Mouse (Mus musculus) embryonic facial prominence, embryonic 15.5 days (tissue): ENCODE results near the gene Olfr979. TPM values are rescaled to one million over a fixed set of nuclear protein-coding genes. Genes with fewer than 3 reads are reported as not detected.
"Not testable (repeated sequence)": the region's sequence is repeated elsewhere in the genome, so short reads cannot be mapped to it uniquely, and the experiment has no call there.

Experiments
- ATAC-seq: fragments of 200-750 bp; cut with Nextera tagmentation; 2 replicates; pipeline ENCODE4 v1.8.0; 2017; ENCODE audit warnings: low read depth, moderate TSS enrichment; ENCODE audit not compliant: insufficient number of reproducible peaks, low FRiP score, low TSS enrichment
- H3K27ac ChIP-seq: fragments of 300-500 bp; sonication (generic); replicated peaks from 2 replicates; pipeline ENCODE4 v1.5.1; 2015; ENCODE audit warnings: mild to moderate bottlenecking, inconsistent platforms
- H3K27me3 ChIP-seq: fragments of 300-500 bp; sonication (generic); 2 replicates; pipeline ENCODE4 v1.6.1; 2015; ENCODE audit warnings: inconsistent platforms
- H3K36me3 ChIP-seq: fragments of 300-500 bp; sonication (generic); 2 replicates; pipeline ENCODE4 v1.6.1; 2015; ENCODE audit warnings: mild to moderate bottlenecking, inconsistent platforms
- H3K4me1 ChIP-seq: fragments of 300-500 bp; sonication (generic); 2 replicates; pipeline ENCODE4 v1.6.1; 2015; ENCODE audit warnings: inconsistent platforms
- H3K4me2 ChIP-seq: fragments of 300-500 bp; sonication (generic); replicated peaks from 2 replicates; pipeline ENCODE4 v1.6.1; 2015; ENCODE audit warnings: mild to moderate bottlenecking, inconsistent platforms
- H3K4me3 ChIP-seq: fragments of 300-500 bp; sonication (generic); replicated peaks from 2 replicates; pipeline ENCODE4 v1.5.1; 2015; ENCODE audit warnings: mild to moderate bottlenecking, inconsistent platforms
- H3K9ac ChIP-seq: fragments of 300-500 bp; sonication (generic); 2 replicates; pipeline ENCODE4 v1.6.1; 2015; ENCODE audit warnings: inconsistent platforms
- H3K9me3 ChIP-seq: fragments of 300-500 bp; sonication (generic); replicated peaks from 2 replicates; pipeline ENCODE4 v1.6.1; 2016; ENCODE audit warnings: inconsistent platforms
- WGBS: fragments of 180-500 bp; shearing (Covaris S2); methylation state at CpG from one replicate; pipeline ENCODE4 v1.1.7; 2015; 5-methylcytosine and 5-hydroxymethylcytosine counted together
- polyA plus RNA-seq: library from polyadenylated mRNA; unstranded; fragments of >200 nt; fragmentation: Nextera tagmentation; extraction: Ambion mirVana; gene quantifications from 2 replicates; pipeline ENCODE4 v1.2.1, GENCODE M21; 2015

Gene Olfr979
- polyA plus RNA-seq = 0.11 TPM in 1 of 2 replicates, not detected in the other

DNA sequence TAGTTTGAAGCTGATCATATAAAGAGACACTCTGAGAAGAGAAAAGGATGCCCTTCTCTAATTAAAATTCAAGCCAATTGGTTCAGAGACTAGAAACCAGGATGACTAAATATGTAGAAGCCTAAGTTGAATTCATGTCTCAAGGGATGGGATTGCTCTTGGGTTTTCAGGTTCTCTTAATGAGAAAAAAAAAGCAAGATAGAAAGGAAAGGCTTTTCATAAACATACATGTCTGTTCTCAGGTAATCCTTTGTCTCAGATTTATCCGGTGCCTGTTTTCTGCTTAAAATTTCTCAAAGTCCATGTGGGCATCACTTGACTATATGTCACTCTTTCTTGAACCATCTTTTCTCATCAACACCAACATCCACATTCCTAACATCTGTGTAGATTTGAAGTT is at the start of gene Olfr979:
TSS of gene Olfr979 (minus strand) at position 101 of the 400 bp plus-strand sequence.
- Histone ChIP-seq H3K4me2 (no peak within 1 kb of the TSS), H3K36me3 (no peaks in the 10 kb centered on the region), H3K27ac (no peak within 1 kb of the TSS), H3K4me3 (no peak within 1 kb of the TSS), H3K9ac (no peak within 1 kb of the TSS), H3K4me1 (no peaks in the 10 kb centered on the region), H3K27me3 (no peaks in the 10 kb centered on the region), H3K9me3 (no peaks in the 10 kb centered on the region)
- no peak for ATAC-seq
- WGBS = 90% methylated on average over 1 of the region's 1 CpGs

DNA sequence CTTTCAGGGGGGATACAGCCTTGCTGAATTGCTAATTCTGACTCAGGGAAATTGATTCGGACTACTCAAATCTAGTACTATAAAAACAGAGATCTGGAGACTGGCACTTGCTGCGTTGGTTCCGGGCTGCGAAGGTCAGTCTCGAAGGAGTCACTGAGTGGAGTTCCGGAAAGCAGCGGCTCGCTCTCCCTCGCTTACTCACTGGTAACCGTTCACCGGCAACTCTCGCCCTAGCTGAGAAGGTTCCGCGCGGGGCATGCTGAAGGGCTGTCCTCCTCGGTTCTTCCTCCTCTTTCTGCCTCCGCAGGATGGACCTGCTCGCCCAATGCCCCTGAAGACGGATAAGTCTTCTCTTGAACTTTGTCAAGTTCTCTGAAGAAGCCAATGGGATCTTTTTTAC is 46.9 kb upstream of the Olfr979 start:
- no peaks in the 10 kb centered on the region for H3K27me3 ChIP-seq
- no peaks in the 10 kb centered on the region for H3K36me3 ChIP-seq
- H3K27ac ChIP-seq = no peak overlapping the region
- H3K4me2 ChIP-seq = no peak overlapping the region
- no peak for ATAC-seq
- no peaks in the 10 kb centered on the region for H3K9me3 ChIP-seq
- H3K9ac ChIP-seq = no peak overlapping the region
- H3K4me1 ChIP-seq = no peaks in the 10 kb centered on the region
- 93% methylated on average over 19 of the region's 19 CpGs for WGBS
- no peak overlapping the region for H3K4me3 ChIP-seq

GRCm38 (mm10) chr9:40021164-40021563 is 17.9 kb upstream of the Olfr979 start, which contains the start of gene Olfr981:
Gene Olfr981 (plus strand): TSS chr9:40021464.
- no peak within 1 kb of the TSS for H3K27ac ChIP-seq
- no peak within 1 kb of the TSS for H3K4me3 ChIP-seq
- no peaks in the 10 kb centered on the region for H3K27me3 ChIP-seq
- ATAC-seq = no peak
- H3K9me3 ChIP-seq = no peaks in the 10 kb centered on the region
- no peaks in the 10 kb centered on the region for H3K4me1 ChIP-seq
- H3K36me3 ChIP-seq = no peaks in the 10 kb centered on the region
- no peak within 1 kb of the TSS for H3K4me2 ChIP-seq
- WGBS = 57% methylated on average over 2 of the region's 2 CpGs
- H3K9ac ChIP-seq = no peak within 1 kb of the TSS

DNA sequence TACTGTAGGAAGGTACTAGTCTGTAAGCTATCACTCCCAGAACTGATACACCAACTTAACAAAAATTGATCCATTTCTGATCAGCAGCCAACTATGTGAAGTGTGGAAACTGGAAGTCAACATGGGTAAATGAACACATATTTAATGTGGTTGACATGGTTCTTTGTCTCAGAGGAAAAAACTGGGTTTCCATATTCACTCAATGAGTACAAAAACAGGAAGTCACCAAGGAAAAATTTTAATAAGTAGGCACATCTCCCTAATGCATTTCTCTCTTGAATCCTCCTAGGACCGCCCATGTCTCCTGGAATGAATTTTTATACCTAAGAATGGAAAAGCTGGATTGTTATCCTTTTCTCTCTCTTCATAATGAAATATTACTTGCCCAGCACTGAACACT is 6.2 kb upstream of the Olfr979 start, which contains the start of gene Olfr980:
TSS of gene Olfr980 (minus strand) at position 101 of the 400 bp plus-strand sequence.
- no peak for ATAC-seq
- no peaks in the 10 kb centered on the region for H3K36me3 ChIP-seq
- no peak within 1 kb of the TSS for H3K9ac ChIP-seq
- no peaks in the 10 kb centered on the region for H3K9me3 ChIP-seq
- no peak within 1 kb of the TSS for H3K27ac ChIP-seq
- H3K4me1 ChIP-seq = no peaks in the 10 kb centered on the region
- no peak within 1 kb of the TSS for H3K4me3 ChIP-seq
- no peak within 1 kb of the TSS for H3K4me2 ChIP-seq
- no peaks in the 10 kb centered on the region for H3K27me3 ChIP-seq
- WGBS = 77% methylated on average over 1 of the region's 1 CpGs

DNA sequence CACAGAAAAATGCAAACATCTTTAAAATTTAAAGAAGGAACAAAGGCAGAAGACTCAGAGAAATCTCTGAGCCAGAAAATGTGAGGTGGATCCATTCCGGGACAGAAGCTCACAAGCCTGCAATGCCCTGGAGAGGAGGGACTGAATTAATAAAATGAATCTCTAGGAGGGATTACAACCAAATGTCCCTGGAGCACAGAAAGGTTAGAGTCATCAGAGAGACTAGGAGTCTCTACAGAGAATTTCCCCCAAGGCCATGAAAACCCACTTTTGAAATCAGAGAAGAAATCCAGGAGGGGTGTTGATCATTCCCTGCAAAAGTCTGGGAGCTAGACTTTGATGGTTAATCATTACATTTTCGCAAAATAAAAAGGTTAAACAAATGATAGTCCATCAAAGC is 11.5 kb downstream of the Olfr979 start, which contains the start of gene Olfr978:
TSS of gene Olfr978 (plus strand) at position 301 of the 400 bp plus-strand sequence.
- no peaks in the 10 kb centered on the region for H3K4me1 ChIP-seq
- 59% methylated on average over 2 of the region's 2 CpGs for WGBS
- H3K36me3 ChIP-seq = no peaks in the 10 kb centered on the region
- H3K9ac ChIP-seq = no peak within 1 kb of the TSS
- H3K4me2 ChIP-seq = no peak within 1 kb of the TSS
- ATAC-seq = no peak
- no peaks in the 10 kb centered on the region for H3K9me3 ChIP-seq
- no peaks in the 10 kb centered on the region for H3K27me3 ChIP-seq
- H3K4me3 ChIP-seq = no peak within 1 kb of the TSS
- no peak within 1 kb of the TSS for H3K27ac ChIP-seq

GRCm38 (mm10) chr9:39976581-39977145 is 26.6 kb downstream of the Olfr979 start:
- H3K4me1 ChIP-seq, H3K9me3 ChIP-seq, H3K9ac ChIP-seq, H3K27me3 ChIP-seq, H3K36me3 ChIP-seq, H3K4me2 ChIP-seq, H3K27ac ChIP-seq, H3K4me3 ChIP-seq, ATAC-seq: not testable (repeated sequence)
- WGBS = 81% methylated on average over 1 of the region's 1 CpGs

GRCm38 (mm10) chr9:39961033-39961432 is 42.2 kb downstream of the Olfr979 start, which contains the start of gene Olfr976:
Gene Olfr976 (minus strand): TSS chr9:39961133.
- not testable (repeated sequence) for H3K4me2 ChIP-seq, H3K27ac ChIP-seq, H3K4me1 ChIP-seq, H3K27me3 ChIP-seq, H3K9me3 ChIP-seq, H3K4me3 ChIP-seq, ATAC-seq, H3K9ac ChIP-seq, H3K36me3 ChIP-seq
- WGBS = 83% methylated on average over 7 of the region's 9 CpGs

- Histone ChIP-seq H3K36me3 (no peaks in the 10 kb centered on the region), H3K9ac (no peak within 1 kb of the TSS), H3K27me3 (no peaks in the 10 kb centered on the region), H3K4me1 (no peaks in the 10 kb centered on the region), H3K27ac (no peak within 1 kb of the TSS), H3K9me3 (no peaks in the 10 kb centered on the region), H3K4me2 (no peak within 1 kb of the TSS), H3K4me3 (no peak within 1 kb of the TSS)
- 67% methylated on average over 1 of the region's 1 CpGs for WGBS
- ATAC-seq = no peak
Observed at GRCm38 (mm10) chr9:39951946-39952345, 51.3 kb downstream of the Olfr979 start, which contains the start of gene Olfr975. Gene Olfr975 (minus strand): TSS chr9:39952046.

Other genes with a start within 250 kb of the Olfr979 start
- gene Olfr968, start 220.2 kb downstream of the Olfr979 start, polyA plus RNA-seq = not detected in 2 replicates
- gene Olfr969, start 212.5 kb downstream of the Olfr979 start, polyA plus RNA-seq = 0.23 and 0.24 TPM in 2 replicates
- gene Olfr970, start 194.6 kb downstream of the Olfr979 start, polyA plus RNA-seq = 0.12 TPM in 1 of 2 replicates, not detected in the other
- not detected in 2 replicates for gene Olfr971, start 166.6 kb downstream of the Olfr979 start, polyA plus RNA-seq
- gene Olfr972, start 137.0 kb downstream of the Olfr979 start, polyA plus RNA-seq = 0.12 and 0.19 TPM in 2 replicates
- not detected in 2 replicates for gene Olfr229, start 96.1 kb downstream of the Olfr979 start, polyA plus RNA-seq
- gene Olfr974, start 66.0 kb downstream of the Olfr979 start, polyA plus RNA-seq = 0.20 TPM in 1 of 2 replicates, not detected in the other
- gene Olfr975, start 51.4 kb downstream of the Olfr979 start, polyA plus RNA-seq = 0.05 TPM in 1 of 2 replicates, not detected in the other
- 0.09 TPM in 1 of 2 replicates, not detected in the other for gene Olfr976, start 42.3 kb downstream of the Olfr979 start, polyA plus RNA-seq
- not detected in 2 replicates for gene Olfr978, start 11.4 kb downstream of the Olfr979 start, polyA plus RNA-seq
- gene Olfr980, start 6.1 kb upstream of the Olfr979 start, polyA plus RNA-seq = not detected in 2 replicates
- gene Olfr981, start 18.0 kb upstream of the Olfr979 start, polyA plus RNA-seq = 0.26 TPM in 1 of 2 replicates, not detected in the other
- gene Olfr982, start 70.4 kb upstream of the Olfr979 start, polyA plus RNA-seq = not detected in 2 replicates
- gene Olfr983, start 90.1 kb upstream of the Olfr979 start, polyA plus RNA-seq = not detected in 2 replicates
- gene Olfr984, start 110.7 kb upstream of the Olfr979 start, polyA plus RNA-seq = not detected in 2 replicates
- not detected in 2 replicates for gene Olfr985, start 126.7 kb upstream of the Olfr979 start, polyA plus RNA-seq
- gene Tmem225, start 144.7 kb upstream of the Olfr979 start, polyA plus RNA-seq = not detected in 2 replicates
- gene Olfr986, start 177.5 kb upstream of the Olfr979 start, polyA plus RNA-seq = 0.05 TPM in 1 of 2 replicates, not detected in the other
- 5.8 and 6.5 TPM in 2 replicates for gene Zfp202, start 188.9 kb upstream of the Olfr979 start, polyA plus RNA-seq